Mouse (Mus musculus): ENCODE measurements at regions not wholly inside any gene's neighbourhood (a gene's known extent, or its start where the extent isn't known, plus 50 kb on each side); places are given as distances from the start of the nearest gene placed in this dataset.
"Not testable (repeated sequence)": the region's sequence is repeated elsewhere in the genome, so short reads cannot be mapped to it uniquely, and the experiment has no call there.

DNA sequence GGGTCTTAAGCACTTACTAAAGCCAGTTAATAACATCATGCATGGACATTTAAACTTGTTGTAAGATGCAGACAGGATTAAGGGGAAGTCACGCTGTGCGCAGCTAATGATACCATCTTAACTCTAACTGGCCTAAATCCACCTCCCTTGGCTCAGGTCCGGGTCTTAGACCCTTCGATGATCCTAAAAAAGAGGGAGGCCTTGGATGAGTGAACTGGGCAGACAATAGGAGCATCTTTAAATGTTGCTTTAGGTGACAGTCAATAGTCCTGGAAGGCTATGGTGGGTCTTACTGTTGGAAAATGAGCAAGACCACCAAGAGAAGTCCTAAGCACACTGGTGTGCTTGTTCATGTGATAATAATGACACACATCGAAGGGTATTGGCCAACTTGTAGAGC lies 242.1 kb downstream of the Mef2c start:
- no peak for DNase-seq

DNA sequence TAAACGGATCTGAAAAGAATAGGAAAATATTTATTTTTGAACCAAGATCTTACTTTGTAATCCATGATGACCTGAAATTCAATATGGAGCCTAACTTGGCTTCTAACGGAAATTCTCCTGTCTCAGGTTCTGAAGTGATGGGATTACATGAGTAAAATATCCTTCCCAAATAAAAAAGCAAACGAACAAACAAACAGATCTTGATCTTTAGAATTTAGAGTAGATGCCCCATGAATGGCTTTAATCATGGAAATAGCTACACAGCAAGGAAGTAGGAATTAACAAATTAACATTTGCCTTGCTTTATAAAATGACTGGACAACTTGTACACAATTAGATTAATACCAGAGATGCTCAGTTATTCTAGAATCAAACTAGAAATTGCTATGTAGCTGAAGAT lies 243.8 kb downstream of the Mef2c start:
- no peak for DNase-seq

DNA sequence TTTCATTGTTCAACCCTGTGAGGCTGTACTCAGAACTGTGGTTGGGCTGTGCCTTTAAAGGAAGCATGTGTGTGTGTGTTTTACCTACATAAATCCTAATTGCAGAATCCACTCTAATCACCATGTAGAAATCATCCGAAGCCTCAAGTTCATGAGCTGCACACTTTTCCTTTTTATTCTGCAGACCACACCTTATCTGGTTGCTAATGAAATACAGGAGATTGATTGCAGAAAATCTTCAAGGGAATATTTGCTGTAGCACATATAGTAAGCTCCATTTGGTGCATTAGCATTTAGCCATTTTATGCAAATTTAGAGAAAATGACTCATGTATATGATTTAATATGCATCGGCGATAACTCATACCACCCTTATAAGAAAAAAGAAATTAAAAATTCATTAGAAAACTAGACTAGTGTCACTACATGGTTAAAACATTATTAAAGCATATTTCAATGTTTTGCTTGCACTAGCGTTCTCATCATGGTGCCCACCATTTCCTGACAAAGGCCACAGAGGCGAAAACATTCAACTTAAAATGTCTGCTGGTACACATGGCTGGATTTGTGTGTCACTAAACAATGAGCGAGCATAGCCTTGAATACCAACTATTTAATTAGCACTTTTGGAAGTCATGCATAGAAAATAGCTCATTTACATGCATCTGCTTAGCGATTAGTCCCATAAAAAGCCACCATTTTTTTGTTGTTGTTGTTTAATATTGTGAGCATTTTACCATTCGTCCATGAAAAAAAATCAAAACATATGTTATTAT lies 245.7 kb downstream of the Mef2c start:
- DNase-seq = no peak

DNA sequence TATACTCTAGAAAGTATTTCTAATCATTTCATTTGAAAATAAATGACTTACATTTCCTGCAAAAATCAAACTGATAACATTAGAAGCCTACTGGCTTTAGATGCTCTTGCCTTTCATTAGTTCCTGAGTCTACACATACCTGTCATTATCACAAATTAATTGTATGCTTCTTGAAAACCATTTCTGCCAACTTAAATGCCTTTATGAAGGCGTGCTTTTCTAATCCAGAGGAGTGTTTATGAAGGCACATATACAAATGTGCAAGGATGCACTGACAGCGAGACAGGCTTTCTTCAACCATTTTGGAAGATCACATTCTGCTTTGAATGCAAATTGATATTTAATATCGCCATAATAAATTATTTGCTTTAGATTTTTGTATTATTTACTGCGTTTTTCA lies 246.6 kb downstream of the Mef2c start:
- no peak for DNase-seq

- DNase-seq = no peak
Observed at GRCm38 (mm10) chr13:83760387-83761170, 256.7 kb downstream of the Mef2c start.

GRCm38 (mm10) chr13:83762484-83762883 lies 258.6 kb downstream of the Mef2c start:
- no peak for DNase-seq

DNA sequence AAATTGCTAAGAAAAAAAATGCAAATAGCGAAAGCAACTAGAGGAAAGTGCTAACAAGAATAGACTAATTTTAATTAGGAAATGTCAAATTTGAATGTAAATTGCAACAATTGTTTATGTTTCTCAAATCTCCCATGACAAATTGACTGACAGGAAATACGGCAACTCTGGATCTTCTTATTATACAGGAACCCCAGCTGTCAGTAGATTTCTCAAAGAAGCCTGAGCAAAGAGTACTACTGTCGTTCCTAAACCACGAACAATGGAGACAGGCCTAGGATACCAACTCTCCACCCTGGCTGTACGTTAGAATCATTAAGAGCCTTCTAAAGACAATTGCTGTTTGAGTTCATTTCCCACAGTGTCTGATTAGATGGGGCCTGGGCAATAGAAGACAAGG lies 259.5 kb downstream of the Mef2c start:
- not testable (repeated sequence) for DNase-seq

DNA sequence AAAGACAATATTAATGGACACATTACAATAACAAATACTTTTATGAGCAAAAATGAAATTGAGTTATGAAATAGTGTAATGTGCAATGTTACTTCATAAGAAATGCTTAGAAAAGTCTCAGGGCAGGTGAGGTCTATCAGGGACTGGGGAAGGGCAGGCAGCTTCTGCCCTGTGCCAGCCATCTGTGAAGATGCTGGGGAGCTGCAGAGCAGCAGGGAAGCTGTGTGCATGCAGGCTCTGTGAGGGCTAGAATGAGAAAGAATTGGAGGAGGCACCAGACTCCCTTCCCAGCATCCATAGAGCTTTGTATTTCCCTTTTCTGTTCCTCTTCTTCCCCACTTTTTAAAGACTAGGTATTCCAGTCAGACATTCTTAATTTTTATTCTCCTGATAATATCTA lies 281.8 kb downstream of the Mef2c start:
- no peak for DNase-seq

- DNase-seq = no peak
Observed at GRCm38 (mm10) chr13:83809535-83809934, 305.7 kb downstream of the Mef2c start.

DNA sequence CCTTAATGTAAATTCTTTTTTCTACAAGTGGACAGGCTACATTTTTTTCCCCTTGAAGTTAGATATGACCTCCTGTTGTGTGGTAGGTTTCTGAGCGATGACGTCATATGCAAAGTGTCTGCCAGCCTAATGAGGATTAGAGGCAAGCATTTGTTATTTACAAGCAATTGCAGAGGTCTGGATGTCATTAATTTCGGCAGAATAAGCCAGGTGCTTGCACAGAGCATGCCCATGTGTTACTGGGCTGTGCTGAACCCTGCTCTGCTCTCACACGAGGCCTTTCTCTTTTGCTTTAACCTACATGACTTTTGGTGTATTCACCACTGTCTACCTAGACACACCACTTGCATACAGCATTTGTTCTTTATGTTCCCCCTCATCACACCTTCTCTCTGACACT lies 316.5 kb downstream of the Mef2c start:
- DNase-seq = no peak

DNA sequence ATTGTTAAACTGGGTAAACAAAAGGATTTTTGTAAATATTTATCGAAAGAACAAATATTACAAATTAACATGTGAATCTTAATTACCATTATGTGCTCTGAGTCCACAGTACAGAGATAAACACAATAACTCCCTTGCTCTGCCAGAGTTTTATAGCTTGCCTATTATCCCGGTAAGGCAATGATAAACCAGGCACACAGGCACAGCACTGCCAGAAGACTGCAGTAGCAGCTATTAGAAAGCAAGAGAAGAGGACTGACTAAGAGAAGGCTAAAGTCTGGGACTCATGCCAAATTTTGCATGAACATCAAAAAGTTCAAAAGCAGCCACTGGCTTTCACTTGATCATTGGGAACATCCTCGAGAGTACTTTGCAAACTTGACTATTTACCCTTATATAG lies 316.9 kb downstream of the Mef2c start:
- no peak for DNase-seq

DNA sequence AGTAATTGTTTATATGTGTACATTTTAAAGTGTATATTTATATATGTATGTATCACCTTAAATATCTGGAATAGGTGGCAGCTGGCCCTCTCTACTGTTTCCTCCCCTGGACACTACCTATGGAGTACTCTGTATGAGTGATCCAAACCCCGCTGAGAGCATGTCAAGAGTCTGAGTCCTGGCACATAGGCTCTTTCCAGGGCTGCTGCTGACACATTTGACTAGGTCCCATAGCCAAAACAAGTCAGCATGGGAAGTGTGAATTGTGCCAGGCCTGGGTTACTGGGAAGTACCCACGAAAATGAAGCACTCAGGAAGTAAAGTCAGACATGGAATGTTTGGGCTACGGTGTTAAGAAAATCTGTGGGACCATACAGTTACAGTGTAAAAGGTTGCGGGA lies 321.1 kb downstream of the Mef2c start:
- no peak for DNase-seq

DNA sequence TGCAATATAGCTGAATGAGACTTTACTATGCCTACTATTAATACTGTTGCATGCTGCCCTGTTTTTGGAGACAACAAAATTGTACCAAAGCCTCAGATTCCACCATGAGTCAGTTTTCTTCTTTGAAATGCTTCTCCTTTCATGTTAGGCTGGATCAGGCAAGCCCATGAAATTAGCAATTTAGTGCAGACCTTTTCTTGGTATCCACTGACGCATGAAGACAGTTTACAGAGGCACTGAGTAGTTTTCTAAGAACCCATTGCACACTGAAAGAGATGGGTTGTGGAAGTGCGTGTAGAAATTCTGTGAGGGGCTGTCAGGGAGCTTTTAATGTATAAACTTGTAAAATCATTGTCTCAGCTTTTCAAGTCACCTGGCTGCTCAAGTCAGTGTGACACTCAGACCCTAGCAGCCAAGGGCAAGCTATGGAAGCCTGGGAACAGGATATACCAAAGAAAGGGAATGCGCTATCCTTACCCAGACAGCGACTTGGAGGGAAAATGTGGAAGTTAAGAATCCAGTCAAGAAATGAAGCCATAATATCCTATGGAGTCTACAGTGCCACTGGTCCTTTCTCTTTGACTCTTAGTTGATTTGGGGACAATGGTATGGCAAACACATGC lies 323.1 kb downstream of the Mef2c start:
- no peak for DNase-seq

DNA sequence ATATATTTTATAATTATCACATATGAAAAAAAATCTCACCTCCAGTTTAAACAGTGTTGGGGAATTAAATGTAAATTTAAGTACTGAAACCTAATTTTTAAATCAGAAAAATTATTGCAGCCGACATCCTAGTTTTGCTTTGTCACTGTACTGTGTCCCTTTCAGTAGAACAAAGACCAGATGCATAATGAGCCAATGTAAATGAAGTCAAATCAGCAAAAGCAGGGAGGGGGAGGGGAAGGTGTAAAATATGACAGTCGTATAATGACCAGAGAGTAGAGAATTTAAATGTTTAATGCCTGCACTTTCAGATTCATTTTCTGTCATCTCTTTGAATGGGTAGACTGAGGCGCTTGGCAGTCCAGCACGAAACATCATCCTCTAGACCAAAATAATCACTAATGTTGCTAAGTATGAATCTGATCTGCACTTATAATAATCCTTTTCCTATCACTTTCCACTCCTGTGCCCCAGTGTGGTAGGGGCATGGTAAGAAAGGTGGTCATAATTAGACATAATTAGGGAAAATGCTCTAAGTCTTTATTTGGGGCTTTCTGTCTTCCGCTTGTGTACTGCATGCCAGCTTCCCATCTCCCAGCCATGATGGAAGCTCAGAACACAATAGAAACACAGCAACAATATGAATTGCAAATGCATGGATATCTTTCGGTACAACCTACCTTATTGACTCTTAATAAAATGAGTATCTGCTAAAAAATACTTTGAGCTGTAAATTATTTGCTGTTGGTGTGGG lies 356.0 kb upstream of the Tmem161b start:
- DNase-seq = no peak

DNA sequence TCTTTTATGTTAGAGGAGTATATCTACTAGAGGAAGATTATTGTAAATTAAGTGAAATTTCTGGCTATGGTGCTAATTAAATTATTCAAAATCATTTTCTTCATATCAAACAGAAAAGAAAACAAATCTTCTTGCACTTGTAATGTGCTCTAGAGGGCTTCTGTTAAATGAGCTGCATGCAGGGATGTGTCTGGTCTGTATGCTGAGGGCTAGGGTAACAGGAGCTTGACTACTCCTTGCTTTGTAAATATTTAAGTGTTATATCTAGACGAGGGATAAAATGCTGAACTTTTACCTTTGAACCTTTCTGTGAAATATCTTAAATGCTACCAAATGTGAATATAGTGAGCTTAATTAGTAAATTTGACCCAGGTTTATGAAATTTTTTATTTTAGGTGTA lies 354.9 kb upstream of the Tmem161b start:
- no peak for DNase-seq

DNA sequence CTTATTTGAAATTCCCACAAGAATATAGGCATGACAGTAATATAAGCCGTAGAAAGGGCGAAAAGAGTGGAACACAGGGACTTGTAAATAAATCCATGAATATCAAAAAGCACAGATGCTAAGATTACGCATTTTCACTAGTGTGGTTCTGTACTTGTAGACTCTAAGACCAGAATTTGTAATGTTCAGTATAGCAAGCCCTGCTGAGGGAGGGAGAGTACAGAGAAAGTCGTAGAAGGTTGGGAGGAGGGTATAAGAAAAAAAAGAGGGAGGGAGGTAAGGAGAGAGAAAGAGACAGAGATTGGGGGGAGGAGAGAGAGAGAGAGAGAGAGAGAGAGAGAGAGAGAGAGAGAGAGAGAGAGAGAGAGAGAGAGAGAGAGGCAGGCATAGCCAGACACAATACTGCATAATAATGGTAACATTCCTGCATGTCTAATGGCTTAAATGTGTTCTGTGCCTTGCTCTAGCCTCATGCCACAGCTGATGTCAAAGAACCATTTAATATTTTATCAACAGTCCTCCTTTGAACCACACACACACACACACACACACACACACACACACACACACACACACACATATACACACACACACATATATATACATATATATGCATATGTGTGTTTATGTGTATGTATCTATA lies 354.1 kb upstream of the Tmem161b start:
- DNase-seq = no peak

DNA sequence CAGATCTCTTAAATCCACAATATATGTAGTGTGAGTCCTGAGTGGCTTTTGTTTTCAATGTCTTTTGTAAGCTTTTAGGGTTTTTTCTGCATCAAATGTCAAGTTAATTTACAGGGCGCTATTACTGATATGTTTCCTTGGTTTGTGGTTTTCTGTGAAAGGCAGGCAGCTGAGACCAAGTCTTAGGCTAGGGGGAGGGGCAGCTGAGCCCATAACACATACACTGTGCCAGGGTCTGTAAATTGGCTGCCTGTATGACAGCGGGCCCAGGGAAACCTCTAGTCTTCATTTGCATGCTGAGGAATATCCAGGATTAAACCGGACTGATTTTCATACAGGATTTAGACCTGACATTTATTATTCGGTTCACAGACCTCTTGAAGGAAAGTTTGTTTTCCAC lies 353.2 kb upstream of the Tmem161b start:
- no peak for DNase-seq

GRCm38 (mm10) chr13:83872143-83872819 lies 349.8 kb upstream of the Tmem161b start:
- DNase-seq = no peak

- no peak for DNase-seq
Observed at GRCm38 (mm10) chr13:83872887-83873286, 349.2 kb upstream of the Tmem161b start.

GRCm38 (mm10) chr13:83879561-83879960 lies 342.5 kb upstream of the Tmem161b start:
- no peak for DNase-seq

DNA sequence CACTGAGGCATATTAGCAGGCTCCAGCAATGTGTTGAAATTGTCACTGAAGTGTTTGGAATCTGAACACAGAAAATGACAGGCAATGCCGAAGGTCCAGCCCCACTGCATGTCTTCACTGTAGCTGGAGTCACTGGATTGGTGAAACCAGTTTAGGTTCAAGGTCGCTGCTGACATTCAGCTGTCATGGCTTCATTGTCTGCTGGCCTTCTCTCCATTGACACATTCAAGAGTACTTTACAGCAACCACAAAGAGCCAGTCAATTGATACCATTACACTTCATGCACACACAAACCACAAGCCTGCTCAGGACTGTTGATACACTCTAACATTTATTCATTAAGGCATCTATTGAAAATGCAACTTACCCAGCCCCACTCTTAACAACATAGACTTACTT lies 341.8 kb upstream of the Tmem161b start:
- no peak for DNase-seq

GRCm38 (mm10) chr13:83880772-83881171 lies 341.3 kb upstream of the Tmem161b start:
- no peak for DNase-seq

Measured in heart, adult 11 months (tissue).